Mouse (Mus musculus): ENCODE measurements around the gene Opcml. TPM values are rescaled to one million over a fixed set of nuclear protein-coding genes. Genes with fewer than 3 reads are reported as not detected.
A peak's percentile ranks its signal among the peaks of the same experiment; 100 is the strongest.

Opcml gene
- polyA plus RNA-seq, 1 experiment from 2014 or later, result 88.6 TPM

DNA sequence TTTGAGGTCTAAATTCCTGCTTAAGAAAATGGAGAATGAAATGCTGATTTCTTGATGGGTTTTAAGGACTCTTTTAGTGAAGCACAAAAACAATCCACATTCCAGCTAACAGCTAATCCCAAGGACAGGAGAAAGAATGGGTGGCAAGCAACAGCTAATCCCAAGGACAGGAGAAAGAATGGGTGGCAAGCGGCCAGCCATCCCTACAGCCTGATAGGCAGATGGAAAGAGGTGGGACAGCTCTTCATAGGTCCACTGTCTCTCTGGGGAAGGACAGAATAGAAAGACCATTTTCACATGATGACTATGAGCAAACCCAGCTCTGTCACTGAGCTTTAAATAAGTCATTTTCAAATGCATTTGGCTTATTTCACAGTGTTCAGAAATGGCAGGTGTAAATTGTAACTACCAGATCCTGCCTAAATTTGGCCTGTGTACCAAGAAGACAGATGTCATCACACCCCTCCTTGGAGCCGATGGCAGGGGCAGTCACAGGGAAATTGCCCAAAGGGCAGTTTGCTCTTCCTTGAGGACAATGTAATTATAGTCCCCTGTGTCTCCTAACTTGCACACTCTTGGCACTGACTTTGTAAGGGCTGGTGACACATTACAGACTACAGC is 427.6 kb downstream of the Opcml start:
- peaks cover 14% of the 10 kb centered on the region for H3K4me1 ChIP-seq (replicated peaks; ENCODE audit: control insufficient read depth, insufficient read depth, low read length)
- no peak for ATAC-seq
- WGBS, result 53% methylated on average over 2 of the region's 2 CpGs

DNA sequence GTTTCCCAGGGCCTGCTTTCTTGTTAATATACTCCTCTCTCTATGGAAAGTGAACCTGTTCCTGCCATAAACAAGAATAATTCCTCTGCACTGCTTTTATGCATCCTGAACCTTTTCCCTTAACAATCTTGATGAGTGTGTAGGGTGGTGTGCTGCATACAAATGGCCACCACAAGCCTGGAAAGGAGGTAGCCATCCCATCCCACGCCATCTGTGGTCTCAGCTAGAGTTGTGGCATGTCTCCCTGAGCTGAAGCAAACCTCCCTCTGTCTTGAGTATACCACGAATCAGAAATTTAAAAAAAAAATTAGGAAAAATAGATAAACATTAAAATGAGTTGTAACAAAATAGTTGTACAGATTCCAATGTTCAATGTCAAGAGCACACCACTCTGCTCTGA is 432.2 kb downstream of the Opcml start:
- Histone ChIP-seq H3K9ac (replicated peaks; ENCODE audit: low read depth, low read length) (no peak overlapping the region), H3K27ac (ENCODE audit: low read length) (no peak overlapping the region), H3K4me3 (replicated peaks; ENCODE audit: low read length) (no peak overlapping the region), H3K9me3 (ENCODE audit: control insufficient read depth, low read length) (no peaks in the 10 kb centered on the region), H3K4me2 (ENCODE audit: low read length) (no peak overlapping the region), H3K36me3 (ENCODE audit: control insufficient read depth, insufficient read depth) (no peaks in the 10 kb centered on the region), H3K27me3 (replicated peaks; ENCODE audit: control insufficient read depth, insufficient read depth, low read length) (no peaks in the 10 kb centered on the region; the same call in 1 of the 2 replicates), H3K4me1 (replicated peaks; ENCODE audit: control insufficient read depth, insufficient read depth, low read length) (peaks cover 8% of the 10 kb centered on the region)
- WGBS, result 75% methylated on average over 2 of the region's 2 CpGs
- ATAC-seq, result no peak

More for the DNA sequence above, 427.6 kb downstream of the Opcml start:
- Histone ChIP-seq H3K9ac (replicated peaks; ENCODE audit: low read depth, low read length) (no peak overlapping the region), H3K4me2 (ENCODE audit: low read length) (no peak overlapping the region), H3K27me3 (replicated peaks; ENCODE audit: control insufficient read depth, insufficient read depth, low read length) (no peaks in the 10 kb centered on the region; the same call in 1 of the 2 replicates), H3K4me3 (replicated peaks; ENCODE audit: low read length) (no peak overlapping the region), H3K36me3 (ENCODE audit: control insufficient read depth, insufficient read depth) (no peaks in the 10 kb centered on the region), H3K27ac (ENCODE audit: low read length) (no peak overlapping the region), H3K9me3 (ENCODE audit: control insufficient read depth, low read length) (no peaks in the 10 kb centered on the region)

DNA sequence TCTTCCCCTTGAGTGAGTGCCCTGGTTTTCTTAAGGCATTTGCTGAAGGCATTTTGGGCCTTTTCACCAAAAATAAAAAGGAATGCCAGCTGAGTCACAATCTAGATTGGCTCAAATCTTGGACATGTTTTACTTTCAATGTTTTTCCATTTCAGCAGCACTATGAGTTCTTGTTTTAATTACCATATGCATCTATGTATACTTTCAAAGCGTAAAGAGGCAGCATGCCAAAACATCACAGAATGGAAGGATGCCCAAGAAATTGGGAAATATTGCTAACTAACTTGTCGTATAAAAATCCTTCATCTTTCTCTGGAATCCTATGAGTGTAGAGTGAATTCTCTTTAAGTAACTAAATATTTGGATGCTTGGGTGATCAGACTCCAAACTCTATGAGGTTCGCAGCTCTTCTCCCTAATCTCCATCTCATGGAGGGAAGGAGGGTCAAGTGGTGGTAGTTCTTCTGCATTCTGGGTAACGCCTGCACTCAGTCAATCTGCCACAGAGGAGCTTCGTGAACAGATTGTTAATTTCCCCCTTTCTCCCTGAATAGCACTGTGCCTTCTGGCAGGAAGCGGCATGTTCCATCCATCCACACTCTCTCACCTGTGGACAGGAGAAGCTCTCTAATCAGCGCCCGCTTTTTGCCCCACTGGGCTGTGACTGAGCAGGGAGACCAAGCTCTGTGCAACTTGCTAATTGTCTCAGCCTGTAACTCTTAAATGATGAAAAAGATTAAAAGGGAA is 435.4 kb downstream of the Opcml start:
- Histone ChIP-seq H3K4me1 (replicated peaks; ENCODE audit: control insufficient read depth, insufficient read depth, low read length) (peaks cover 6% of the 10 kb centered on the region), H3K27me3 (replicated peaks; ENCODE audit: control insufficient read depth, insufficient read depth, low read length) (no peaks in the 10 kb centered on the region), H3K9me3 (ENCODE audit: control insufficient read depth, low read length) (no peaks in the 10 kb centered on the region), H3K9ac (replicated peaks; ENCODE audit: low read depth, low read length) (no peak overlapping the region), H3K27ac (ENCODE audit: low read length) (no peak overlapping the region), H3K4me3 (replicated peaks; ENCODE audit: low read length) (no peak overlapping the region), H3K36me3 (ENCODE audit: control insufficient read depth, insufficient read depth) (no peaks in the 10 kb centered on the region), H3K4me2 (ENCODE audit: low read length) (no peak overlapping the region)
- 46% methylated on average over 8 of the region's 8 CpGs for WGBS
- peak; percentile 50 for ATAC-seq

DNA sequence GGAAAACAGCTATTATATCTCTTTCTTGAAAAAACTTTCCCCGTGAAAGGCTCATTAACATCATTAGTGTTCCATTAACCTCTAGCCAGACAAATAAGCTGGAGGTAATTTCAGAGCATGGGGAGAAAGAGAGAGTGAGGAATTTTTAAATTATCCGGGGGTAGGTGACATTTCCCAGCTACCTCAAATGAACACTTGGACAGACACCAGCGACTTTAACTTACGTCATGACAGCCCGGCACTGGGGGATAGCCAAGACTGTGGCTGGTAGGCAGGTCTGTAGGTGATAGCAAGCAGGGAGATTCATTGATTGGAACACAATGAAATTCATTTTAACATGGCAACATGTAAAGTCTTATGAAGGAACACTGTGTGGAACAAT is 436.0 kb downstream of the Opcml start:
- 0 out of 2 replicates have a peak, but pooled peaks have one; percentile 10 for ATAC-seq

DNA sequence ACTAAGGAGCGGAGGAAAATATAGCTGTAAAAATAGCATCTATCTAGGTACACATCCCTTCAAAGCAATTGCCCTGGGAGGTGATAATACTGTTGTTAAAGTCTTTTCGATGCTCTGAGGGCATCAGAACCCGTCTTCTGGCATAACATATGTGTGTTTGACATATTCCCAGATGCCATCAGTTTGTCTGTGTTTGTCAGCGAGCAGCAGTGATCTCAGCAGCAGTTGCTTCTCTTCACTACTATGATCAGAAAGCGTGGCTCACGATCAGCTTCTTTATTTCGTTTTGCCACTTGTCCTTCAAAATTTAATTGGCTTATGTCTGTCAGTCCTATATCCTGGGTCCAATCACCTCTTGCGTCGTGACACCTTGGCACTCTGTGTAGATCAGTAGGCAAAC is 447.9 kb downstream of the Opcml start:
- Histone ChIP-seq H3K27ac (ENCODE audit: low read length) (no peak overlapping the region), H3K9me3 (ENCODE audit: control insufficient read depth, low read length) (no peaks in the 10 kb centered on the region), H3K4me2 (ENCODE audit: low read length) (no peak overlapping the region), H3K9ac (replicated peaks; ENCODE audit: low read depth, low read length) (no peak overlapping the region), H3K27me3 (replicated peaks; ENCODE audit: control insufficient read depth, insufficient read depth, low read length) (no peaks in the 10 kb centered on the region), H3K4me3 (replicated peaks; ENCODE audit: low read length) (no peak overlapping the region), H3K36me3 (ENCODE audit: control insufficient read depth, insufficient read depth) (no peaks in the 10 kb centered on the region), H3K4me1 (replicated peaks; ENCODE audit: control insufficient read depth, insufficient read depth, low read length) (0 out of 2 replicates have a peak, but pooled peaks cover 2% of the 10 kb centered on the region)
- no peak for ATAC-seq
- 70% methylated on average over 9 of the region's 9 CpGs for WGBS

More for the DNA sequence above, 436.0 kb downstream of the Opcml start:
- H3K27ac ChIP-seq (ENCODE audit: low read length), result no peak overlapping the region
- no peaks in the 10 kb centered on the region for H3K9me3 ChIP-seq (ENCODE audit: control insufficient read depth, low read length)
- H3K27me3 ChIP-seq (replicated peaks; ENCODE audit: control insufficient read depth, insufficient read depth, low read length), result no peaks in the 10 kb centered on the region
- no peak overlapping the region for H3K4me2 ChIP-seq (ENCODE audit: low read length)
- 25% methylated on average over 5 of the region's 5 CpGs for WGBS
- H3K4me3 ChIP-seq (replicated peaks; ENCODE audit: low read length), result no peak overlapping the region
- peaks cover 6% of the 10 kb centered on the region for H3K4me1 ChIP-seq (replicated peaks; ENCODE audit: control insufficient read depth, insufficient read depth, low read length)
- H3K9ac ChIP-seq (replicated peaks; ENCODE audit: low read depth, low read length), result no peak overlapping the region
- no peaks in the 10 kb centered on the region for H3K36me3 ChIP-seq (ENCODE audit: control insufficient read depth, insufficient read depth)

DNA sequence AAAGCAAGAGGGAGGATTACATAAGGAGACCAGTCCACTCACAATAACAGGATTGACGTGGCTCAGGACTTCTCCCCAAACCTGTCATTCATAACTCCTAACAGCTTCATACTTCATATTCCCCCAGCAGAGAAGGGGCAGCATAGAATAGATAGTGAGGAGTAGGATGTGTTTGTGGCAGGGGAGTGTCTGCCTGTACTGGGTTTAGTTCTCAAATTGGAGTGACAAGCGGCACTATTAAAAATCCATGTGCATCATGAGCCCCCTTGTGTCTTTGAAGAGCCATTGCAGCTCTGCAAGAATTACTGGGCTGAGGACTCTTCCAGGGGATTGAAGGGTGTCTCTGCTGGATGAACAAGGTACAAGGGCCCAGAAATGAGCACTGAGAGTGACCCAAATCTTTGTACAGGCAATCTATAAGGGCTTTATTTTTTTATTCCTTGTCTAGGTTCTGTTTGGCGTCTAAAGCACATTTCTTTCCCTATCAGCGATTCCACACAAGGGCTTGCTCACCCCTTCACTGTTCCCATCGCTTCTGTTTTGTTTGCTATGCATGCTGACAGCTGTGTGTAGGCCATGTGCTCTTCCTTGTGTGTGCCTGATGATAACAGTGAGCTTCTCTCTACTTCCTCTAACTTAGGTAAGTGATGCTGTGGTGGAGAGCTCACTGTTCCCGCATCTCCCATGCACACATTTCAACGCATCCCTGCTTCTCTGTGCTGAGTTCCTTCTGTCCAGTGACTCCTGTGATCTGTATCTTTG is 457.3 kb downstream of the Opcml start:
- Histone ChIP-seq H3K4me1 (replicated peaks; ENCODE audit: control insufficient read depth, insufficient read depth, low read length) (0 out of 2 replicates have a peak, but pooled peaks cover 2% of the 10 kb centered on the region), H3K27ac (ENCODE audit: low read length) (no peak overlapping the region), H3K4me2 (ENCODE audit: low read length) (no peak overlapping the region), H3K36me3 (ENCODE audit: control insufficient read depth, insufficient read depth) (no peaks in the 10 kb centered on the region), H3K4me3 (replicated peaks; ENCODE audit: low read length) (no peak overlapping the region), H3K9ac (replicated peaks; ENCODE audit: low read depth, low read length) (no peak overlapping the region), H3K9me3 (ENCODE audit: control insufficient read depth, low read length) (no peaks in the 10 kb centered on the region), H3K27me3 (replicated peaks; ENCODE audit: control insufficient read depth, insufficient read depth, low read length) (no peaks in the 10 kb centered on the region)
- peak; percentile 80 for ATAC-seq
- WGBS, result 64% methylated on average over 7 of the region's 7 CpGs

DNA sequence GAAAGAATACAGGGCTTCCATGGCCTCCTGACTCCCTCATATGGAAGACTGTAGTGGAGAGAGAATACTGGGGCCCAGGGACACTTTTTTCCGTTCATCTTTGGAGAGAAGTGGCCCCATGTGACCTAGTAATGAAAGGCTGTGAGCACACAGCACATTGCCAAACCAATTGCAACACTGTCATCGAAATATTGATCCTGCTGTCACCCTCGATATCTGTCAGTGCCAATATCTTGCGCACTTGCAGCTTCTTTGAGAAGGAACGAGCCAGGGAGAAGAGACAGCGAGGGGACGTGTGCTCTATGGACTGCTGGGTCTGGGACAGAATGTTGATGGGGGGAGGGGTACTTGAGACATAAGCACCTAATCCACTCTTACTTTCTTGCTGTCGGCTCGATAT is 460.8 kb downstream of the Opcml start:
- Histone ChIP-seq H3K4me3 (replicated peaks; ENCODE audit: low read length) (no peak overlapping the region), H3K4me1 (replicated peaks; ENCODE audit: control insufficient read depth, insufficient read depth, low read length) (peaks cover 18% of the 10 kb centered on the region), H3K27ac (ENCODE audit: low read length) (no peak overlapping the region), H3K9me3 (ENCODE audit: control insufficient read depth, low read length) (no peaks in the 10 kb centered on the region), H3K36me3 (ENCODE audit: control insufficient read depth, insufficient read depth) (no peaks in the 10 kb centered on the region), H3K4me2 (ENCODE audit: low read length) (no peak overlapping the region), H3K9ac (replicated peaks; ENCODE audit: low read depth, low read length) (no peak overlapping the region), H3K27me3 (replicated peaks; ENCODE audit: control insufficient read depth, insufficient read depth, low read length) (no peaks in the 10 kb centered on the region)
- WGBS, result 89% methylated on average over 9 of the region's 9 CpGs
- ATAC-seq, result no peak

DNA sequence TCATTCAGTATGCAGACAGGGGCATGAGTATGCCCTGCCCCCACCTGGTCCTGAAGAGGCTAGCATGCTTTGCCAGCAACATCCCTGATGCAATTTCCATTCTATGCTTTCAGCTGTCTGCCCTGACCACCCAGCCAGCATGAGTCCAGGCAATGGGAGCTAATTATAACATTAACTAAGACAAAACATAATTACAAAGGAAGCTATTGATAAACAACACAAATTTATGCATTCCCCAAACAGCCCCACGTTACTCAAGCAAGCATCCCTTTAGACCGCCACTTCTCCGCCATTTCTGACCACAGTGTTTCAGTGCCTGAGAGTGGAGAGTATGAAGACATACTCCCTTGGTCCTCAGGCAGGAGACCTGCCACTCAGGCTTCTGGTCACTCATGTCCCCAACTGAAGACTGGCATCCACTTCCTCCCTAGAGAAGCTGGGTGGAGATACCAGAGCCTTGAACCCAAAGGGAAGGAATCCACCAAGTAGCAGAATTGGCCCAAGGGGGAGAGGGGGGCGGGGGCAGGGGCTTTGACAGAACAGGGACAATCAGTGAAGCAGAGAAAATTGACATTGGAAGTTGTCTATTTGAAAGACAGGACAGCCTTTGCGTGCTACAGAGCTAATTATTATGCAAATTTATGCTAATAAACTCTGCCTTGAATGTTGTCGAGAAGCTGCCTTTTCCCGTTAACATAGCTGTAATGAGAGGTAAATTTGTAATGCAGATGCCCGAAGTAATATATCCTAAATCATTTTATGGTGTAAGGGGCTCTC is 464.7 kb downstream of the Opcml start:
- Histone ChIP-seq H3K4me1 (replicated peaks; ENCODE audit: control insufficient read depth, insufficient read depth, low read length) (peaks cover 19% of the 10 kb centered on the region), H3K9ac (replicated peaks; ENCODE audit: low read depth, low read length) (no peak overlapping the region), H3K9me3 (ENCODE audit: control insufficient read depth, low read length) (no peaks in the 10 kb centered on the region), H3K4me3 (replicated peaks; ENCODE audit: low read length) (no peak overlapping the region), H3K27me3 (replicated peaks; ENCODE audit: control insufficient read depth, insufficient read depth, low read length) (no peaks in the 10 kb centered on the region), H3K4me2 (ENCODE audit: low read length) (0 out of 2 replicates have a peak overlapping the region, but pooled peaks have one; percentile 0), H3K36me3 (ENCODE audit: control insufficient read depth, insufficient read depth) (no peaks in the 10 kb centered on the region), H3K27ac (ENCODE audit: low read length) (no peak overlapping the region)
- peak; percentile 80 for ATAC-seq
- 16% methylated on average over 8 of the region's 8 CpGs for WGBS
